In the genomic region with DNA sequence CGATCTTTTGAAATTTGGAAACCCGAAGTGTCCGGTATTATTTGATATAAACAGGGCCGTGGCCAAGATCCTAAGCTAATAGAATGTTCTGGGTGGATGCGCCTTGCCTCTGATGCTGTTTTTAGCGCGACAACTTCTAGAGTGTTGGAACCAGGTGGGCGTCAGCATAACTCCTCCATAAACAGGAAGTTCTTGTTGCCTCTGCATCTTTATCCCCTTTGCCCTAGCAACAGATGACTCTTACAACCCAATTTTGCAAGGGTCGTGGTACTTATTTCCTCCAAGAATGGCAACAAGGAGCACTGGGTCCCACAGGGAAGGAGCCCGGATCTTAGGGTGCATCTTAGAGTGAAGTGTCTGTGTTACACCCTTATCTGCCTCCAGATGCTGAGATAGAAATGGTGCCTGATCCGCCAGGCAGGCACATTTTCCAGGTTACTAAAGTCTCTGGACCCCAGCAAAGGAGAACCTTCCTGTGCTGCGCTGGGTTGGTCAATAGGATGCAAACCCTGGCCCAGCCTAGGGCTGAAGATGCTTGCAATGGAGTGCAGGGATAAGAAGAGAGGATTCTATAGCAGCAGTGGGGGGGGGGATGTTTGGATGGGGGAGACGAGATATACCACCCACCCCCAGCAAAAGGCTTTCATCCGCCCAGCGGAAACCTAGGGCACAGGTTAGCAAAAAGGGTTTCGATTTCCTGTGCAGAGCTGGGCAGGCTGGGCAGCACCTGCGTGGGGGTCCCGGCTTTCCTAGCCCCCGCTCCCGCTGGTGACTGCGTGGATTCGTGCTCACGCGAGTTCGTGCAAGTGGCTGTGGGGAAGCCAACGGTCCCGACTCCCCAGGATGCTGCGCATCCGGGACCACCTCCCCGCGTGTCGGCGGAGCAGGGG, we compare ENCODE assay signal across 8 mouse cellular contexts. TPM values are rescaled to one million over a fixed set of nuclear protein-coding genes. Genes with fewer than 3 reads are reported as not detected.
A peak's percentile ranks its signal among the peaks of the same experiment; 100 is the strongest.
DNase-seq lines count a peak whose midpoint lies in the region; ATAC-seq and TF ChIP-seq lines count a peak whose summit lies in the region.

No protein-coding gene starts in this region.

- WGBS in limb, embryonic 10.5 days = 20% methylated on average over 33 of the region's 33 CpGs
- 22% methylated on average over 33 of the region's 33 CpGs for WGBS in neural tube, embryonic 12.5 days

- H3K4me3 ChIP-seq in C2C12 (ENCODE audit: insufficient read depth, poor library complexity, severe bottlenecking) = peak overlapping the region; percentile 90
- peak overlapping the region; percentile 54 for H3K4me3 ChIP-seq in embryonic fibroblast, embryonic 13.5 days (ENCODE audit: insufficient read depth, low read length)
- peak overlapping the region; percentile 78 for H3K4me3 ChIP-seq in limb, embryonic 10.5 days
- peak overlapping the region; percentile 65 for H3K4me3 ChIP-seq in neural tube, embryonic 12.5 days

- peak; percentile 25 for ATAC-seq in frontal cortex, adult (ENCODE audit: low TSS enrichment)
- ATAC-seq in neural tube, embryonic 12.5 days (ENCODE audit: low FRiP score, low read depth) = peak; percentile 36

- peaks cover 25% of the 10 kb centered on the region for H3K79me3 ChIP-seq in C2C12 (ENCODE audit: low read depth)

- H3K4me2 ChIP-seq in neural tube, embryonic 12.5 days (replicated peaks) = peak overlapping the region; percentile 97

- H3K4me1 ChIP-seq in embryonic fibroblast, embryonic 13.5 days (ENCODE audit: control insufficient read depth, insufficient read depth, low read length) = peaks cover 2% of the 10 kb centered on the region; the same call in 1 of the 2 replicates
- H3K4me1 ChIP-seq in limb, embryonic 10.5 days = peaks cover 15% of the 10 kb centered on the region
- H3K4me1 ChIP-seq in neural tube, embryonic 12.5 days = peaks cover 5% of the 10 kb centered on the region

- H3K36me3 ChIP-seq in C2C12 (ENCODE audit: control insufficient read depth, insufficient read depth) = peaks cover 33% of the 10 kb centered on the region
- no peaks in the 10 kb centered on the region for H3K36me3 ChIP-seq in limb, embryonic 10.5 days
- H3K36me3 ChIP-seq in neural tube, embryonic 12.5 days = no peaks in the 10 kb centered on the region

- no peak overlapping the region for H3K27ac ChIP-seq in embryonic fibroblast, embryonic 13.5 days (ENCODE audit: insufficient read depth, low read length)
- H3K27ac ChIP-seq in limb, embryonic 10.5 days = peak overlapping the region; percentile 86
- H3K27ac ChIP-seq in neural tube, embryonic 12.5 days = no peak overlapping the region

- TF ChIP-seq CTCF in C2C12 (IDR thresholded peaks at IDR 0.05; ENCODE audit: control insufficient read depth, insufficient read depth, insufficient read length) = no peak
- TF ChIP-seq CTCF in embryonic fibroblast, embryonic 13.5 days (IDR thresholded peaks at IDR 0.05; ENCODE audit: borderline replicate concordance, insufficient read depth, low read length) = no peak

- H3K79me2 ChIP-seq in C2C12 (ENCODE audit: control insufficient read depth, insufficient read depth) = peaks cover 55% of the 10 kb centered on the region

- H3K9me3 ChIP-seq in limb, embryonic 10.5 days (replicated peaks) = no peaks in the 10 kb centered on the region
- no peaks in the 10 kb centered on the region for H3K9me3 ChIP-seq in neural tube, embryonic 12.5 days

- peak overlapping the region; percentile 98 for H3ac ChIP-seq in C2C12 (ENCODE audit: control insufficient read depth, insufficient read length, low read depth)

- H3K9ac ChIP-seq in neural tube, embryonic 12.5 days = peak overlapping the region; percentile 66

- no peaks in the 10 kb centered on the region for H3K27me3 ChIP-seq in C2C12 (ENCODE audit: control insufficient read depth, insufficient read depth, insufficient read length)
- peaks cover 16% of the 10 kb centered on the region for H3K27me3 ChIP-seq in limb, embryonic 10.5 days (ENCODE audit: low read depth, poor library complexity, severe bottlenecking)
- no peaks in the 10 kb centered on the region; the same call in 1 of the 2 replicates for H3K27me3 ChIP-seq in neural tube, embryonic 12.5 days (replicated peaks)

- TF ChIP-seq POLR2A in embryonic fibroblast, embryonic 13.5 days (IDR thresholded peaks at IDR 0.05; ENCODE audit: low read depth, low read length) = no peak

- no peak for DNase-seq in frontal cortex, postnatal 10 days (ENCODE audit: low spot score in 2 of 2)
- DNase-seq in limb, embryonic 10.5 days (ENCODE audit: low spot score) = no peak
- DNase-seq in adrenal gland, adult 2 months = no peak
- no peak for DNase-seq in layer of hippocampus, adult 11-12 months (ENCODE audit: low spot score)

TF ChIP-seq in C2C12, 6 proteins besides CTCF, POLR2A, EP300 and RAD21:
- TF ChIP-seq CEBPB (IDR thresholded peaks at IDR 0.05; ENCODE audit: low read depth) (no peak), MYOD1 (IDR thresholded peaks at IDR 0.05; ENCODE audit: control insufficient read depth, insufficient read length, low read depth) (no peak), MYOG (IDR thresholded peaks at IDR 0.05; ENCODE audit: control insufficient read depth, extremely low read depth, insufficient read length) (no peak), FOSL1 (IDR thresholded peaks at IDR 0.05; ENCODE audit: insufficient read depth, low read length, poor library complexity, severe bottlenecking) (no peak), MAX (IDR thresholded peaks at IDR 0.05) (no peak), USF1 (IDR thresholded peaks at IDR 0.05; ENCODE audit: low read depth) (no peak)
TF ChIP-seq in C2C12: peak in this region for 0.

RNA-seq across cellular contexts. Expression of a gene that starts 0.8 kb away (rescaled TPM):
- polyA plus RNA-seq in C2C12 (2012; fragmentation: generic; extraction: Trizol) = 14.1 TPM
- polyA plus RNA-seq in embryonic fibroblast, embryonic 13.5 days (2011; ENCODE audit: insufficient read length, low read depth, missing spikeins) = 19.8 and 28.6 TPM in 2 replicates
- 1.2 and 1.9 TPM in 2 replicates for polyA plus RNA-seq in limb, embryonic 10.5 days (2016; fragmentation: Nextera tagmentation; extraction: Ambion mirVana)
- 1.2 and 1.6 TPM in 2 replicates for polyA plus RNA-seq in neural tube, embryonic 12.5 days (2016; fragmentation: Nextera tagmentation; extraction: Ambion mirVana)
- 1 to 10 TPM; 1.7 to 2.3 TPM for total RNA-seq in adrenal gland, adult 2 months (2021)
- 0.61 and 0.79 TPM in 2 replicates for polyA plus RNA-seq in adrenal gland, adult 2 months (2012; rRNA removed)
